ENCODE assay signal across 34 mouse cellular contexts in the genomic region with DNA sequence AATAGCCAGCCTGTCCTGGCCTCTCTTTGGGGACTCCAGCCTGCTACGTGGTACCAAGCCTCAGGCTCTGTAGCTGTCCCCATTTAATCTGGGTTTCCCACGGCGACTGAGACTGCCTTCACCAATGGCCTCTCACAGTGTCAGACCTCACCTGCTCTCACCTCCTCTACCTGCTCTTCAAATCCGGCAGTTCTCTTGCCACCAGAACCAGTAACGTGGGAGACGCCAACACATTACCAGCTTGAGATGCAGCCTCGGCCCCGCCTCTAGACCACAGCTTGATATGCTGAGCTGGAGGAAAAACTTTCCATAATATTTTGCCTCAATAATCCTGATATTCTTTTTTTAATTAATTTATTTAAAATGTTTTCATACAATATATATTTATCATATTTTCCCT. TPM values are rescaled to one million over a fixed set of nuclear protein-coding genes. Genes with fewer than 3 reads are reported as not detected.
"Had no signal": no experiment of that assay in that cellular context is flagged by ENCODE, and none has a peak within 500 bp of the region (broad histone marks: within the 10 kb centered on the region; RNA-seq: fewer than 3 reads in every experiment).

No protein-coding gene starts in this region.

- H3K9me3 ChIP-seq: liver, embryonic 13.5 days; liver, embryonic 15.5 days; lung, embryonic 15.5 days; midbrain, embryonic 13.5 days; midbrain, embryonic 15.5 days had no signal

- H3K9ac ChIP-seq: limb, embryonic 12.5 days; limb, embryonic 13.5 days; limb, embryonic 15.5 days; liver, embryonic 13.5 days; liver, embryonic 14.5 days; liver, embryonic 15.5 days; liver, postnatal 0 days; lung, embryonic 14.5 days; lung, embryonic 15.5 days; midbrain, embryonic 12.5 days; midbrain, embryonic 13.5 days; midbrain, embryonic 15.5 days; neural tube, embryonic 12.5 days had no signal

- H3K4me3 ChIP-seq: left cerebral cortex, adult 2 months; limb, embryonic 10.5 days; limb, embryonic 12.5 days; limb, embryonic 13.5 days; limb, embryonic 15.5 days; liver, embryonic 13.5 days; liver, embryonic 15.5 days; lung, embryonic 15.5 days; megakaryocyte, embryonic 14.5 days; midbrain, embryonic 10.5 days; midbrain, embryonic 12.5 days; midbrain, embryonic 13.5 days; midbrain, embryonic 15.5 days; myocyte; neural tube, embryonic 12.5 days had no signal

- ATAC-seq: liver, postnatal 0 days; lung, postnatal 0 days; midbrain, embryonic 13.5 days; midbrain, embryonic 15.5 days; midbrain, embryonic 16.5 days had no signal

- H3K36me3 ChIP-seq: limb, embryonic 10.5 days; limb, embryonic 12.5 days; limb, embryonic 13.5 days; limb, embryonic 15.5 days; liver, embryonic 13.5 days; liver, embryonic 15.5 days; lung, embryonic 15.5 days; midbrain, embryonic 10.5 days; midbrain, embryonic 12.5 days; midbrain, embryonic 13.5 days; midbrain, embryonic 15.5 days; neural tube, embryonic 12.5 days had no signal

- H3K27ac ChIP-seq: left cerebral cortex, adult 2 months; limb, embryonic 10.5 days; limb, embryonic 12.5 days; limb, embryonic 13.5 days; limb, embryonic 15.5 days; liver, embryonic 13.5 days; liver, embryonic 14.5 days; liver, embryonic 15.5 days; lung, embryonic 15.5 days; macrophage; midbrain, embryonic 10.5 days; midbrain, embryonic 12.5 days; midbrain, embryonic 13.5 days; midbrain, embryonic 15.5 days; neural tube, embryonic 12.5 days had no signal

- DNase-seq: left cerebral cortex, postnatal 4 days; liver, embryonic 13.5 days; liver, postnatal 0 days; lung, adult 18-20 months; lung, adult 2 months; lung, embryonic 14.5 days; lung, postnatal 10 days; lung, postnatal 14 days; lung, postnatal 36 days; lung, postnatal 4 days; midbrain, embryonic 14.5 days had no signal

- H3K27me3 ChIP-seq: limb, embryonic 15.5 days; liver, embryonic 13.5 days; liver, embryonic 15.5 days; lung, embryonic 15.5 days; midbrain, embryonic 12.5 days; midbrain, embryonic 13.5 days; midbrain, embryonic 15.5 days; neural tube, embryonic 12.5 days had no signal

- H3K4me2 ChIP-seq: limb, embryonic 12.5 days; limb, embryonic 13.5 days; limb, embryonic 15.5 days; liver, embryonic 11.5 days; liver, embryonic 13.5 days; liver, embryonic 15.5 days; lung, embryonic 14.5 days; lung, embryonic 15.5 days; midbrain, embryonic 12.5 days; midbrain, embryonic 13.5 days; midbrain, embryonic 15.5 days; neural tube, embryonic 12.5 days had no signal

- H3K4me1 ChIP-seq: midbrain, embryonic 10.5 days; midbrain, embryonic 12.5 days; midbrain, embryonic 13.5 days; midbrain, embryonic 15.5 days; neural tube, embryonic 12.5 days had no signal

RNA-seq across cellular contexts. Expression of gene Prelp, which starts 18.5 kb away (rescaled TPM):
- total RNA-seq: megakaryocyte progenitor cell, adult 5-6 weeks; monocyte, adult 5-6 weeks had no signal

RNA-seq across cellular contexts. Expression of gene Optc, which starts 31.9 kb away (rescaled TPM):
- total RNA-seq: liver, adult 2 months; megakaryocyte progenitor cell, adult 5-6 weeks; megakaryocyte, adult 5-6 weeks; monocyte, adult 5-6 weeks had no signal
- polyA plus RNA-seq: liver, adult 2 months; macrophage had no signal
